Mouse (Mus musculus) 416B (cell line): Measurements from ENCODE around the gene L2hgdh.

Source experiments
- DNase-seq: peaks from one replicate; pipeline ENCODE4 v3.0.0; 2011; ENCODE audit warnings: low read depth

L2hgdh gene

DNA sequence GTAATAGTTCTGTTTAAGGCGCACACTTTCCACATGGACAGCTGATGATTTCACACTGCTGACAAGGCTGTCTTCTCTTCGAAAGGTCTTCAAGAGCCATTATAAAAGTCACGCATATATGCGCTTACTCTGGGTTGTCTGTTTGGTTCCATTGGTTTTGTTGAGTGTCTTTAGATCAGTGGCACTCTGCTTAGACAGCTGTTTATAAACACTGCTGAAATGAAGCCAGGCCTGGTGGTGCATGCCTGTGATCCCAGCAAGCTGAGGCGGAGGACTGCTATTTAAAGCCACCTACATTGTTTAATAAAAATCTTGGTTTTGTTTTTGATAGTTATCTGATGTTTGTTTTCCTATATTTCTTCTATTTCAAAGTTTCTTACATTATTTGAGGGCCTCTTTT is 58.0 kb downstream of the L2hgdh start:
- DNase-seq = no peak

- DNase-seq = no peak
Measured at GRCm38 (mm10) chr12:69661658-69662057, 63.0 kb downstream of the L2hgdh start.

DNA sequence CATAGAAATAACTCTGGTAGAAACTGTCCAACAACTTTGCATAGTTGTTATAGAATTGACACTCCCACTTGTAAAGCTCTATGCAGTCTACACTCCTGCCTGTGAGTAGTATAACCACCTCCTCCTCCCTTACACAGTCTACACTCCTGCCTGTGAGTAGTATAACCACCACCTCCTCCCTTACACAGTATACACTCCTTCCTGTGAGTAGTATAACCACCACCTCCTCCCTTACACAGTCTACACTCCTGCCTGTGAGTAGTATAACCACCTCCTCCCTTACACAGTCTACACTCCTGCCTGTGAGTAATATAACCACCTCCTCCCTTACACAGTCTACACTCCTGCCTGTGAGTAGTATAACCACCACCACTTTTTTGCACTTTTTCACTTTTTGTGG is 70.7 kb downstream of the L2hgdh start:
- DNase-seq = peak; percentile 55

GRCm38 (mm10) chr12:69649511-69649910 is 75.2 kb downstream of the L2hgdh start:
- peak; percentile 40 for DNase-seq

DNA sequence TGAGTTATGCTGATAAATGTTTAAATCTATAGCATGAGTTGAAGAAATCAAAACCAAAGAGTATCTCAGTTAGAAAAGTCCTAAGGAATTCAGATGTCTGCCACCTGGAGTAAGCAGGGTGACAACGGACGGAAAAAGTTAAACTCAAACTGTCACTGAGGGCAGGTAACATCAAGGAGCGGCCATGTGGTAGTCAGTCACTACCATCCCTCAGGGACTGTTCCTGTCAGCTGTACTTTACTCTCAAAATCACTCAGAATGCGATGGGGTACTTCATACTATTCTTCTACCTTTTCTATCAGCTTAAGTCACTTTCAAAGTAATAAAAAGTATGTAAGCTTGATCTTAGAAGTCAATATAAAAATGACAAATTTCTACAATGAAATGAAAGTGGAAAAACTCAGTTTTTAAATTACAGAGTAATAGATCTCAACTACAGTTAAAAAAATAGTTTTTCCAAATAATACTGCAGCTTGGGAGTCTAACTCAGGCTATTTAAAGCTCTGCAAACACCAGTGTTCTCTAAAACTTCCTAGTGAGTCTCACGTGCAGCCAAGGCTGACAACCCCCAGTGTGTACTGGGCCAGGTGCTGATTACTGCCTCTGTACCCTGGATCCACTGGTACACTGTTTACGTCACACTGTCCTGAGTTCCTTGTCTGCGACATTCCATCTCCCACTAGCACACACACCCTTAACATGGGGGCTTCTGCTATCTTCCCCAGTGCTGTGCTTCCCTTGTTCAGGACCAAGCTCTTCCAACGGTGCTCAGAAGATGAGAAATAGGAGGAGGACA is 78.7 kb downstream of the L2hgdh start:
- no peak for DNase-seq

DNA sequence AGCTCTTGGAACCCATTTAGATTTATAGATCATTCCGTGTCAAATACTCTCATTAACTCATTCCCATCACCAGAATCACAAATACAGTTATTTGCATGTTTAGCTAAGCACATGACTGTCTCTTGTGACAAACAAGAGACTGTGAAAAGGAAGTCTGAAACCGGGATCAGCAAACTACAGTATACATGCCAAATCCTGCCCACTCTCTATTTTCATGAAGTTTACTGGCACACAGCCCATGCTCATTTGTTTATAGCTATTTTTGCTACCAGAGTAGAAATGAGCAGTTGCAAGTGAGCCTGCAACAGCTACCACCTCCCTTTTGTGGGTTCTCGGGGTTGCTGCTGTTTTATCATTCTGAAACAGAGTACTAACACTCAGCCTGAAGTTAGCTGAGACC is 79.8 kb downstream of the L2hgdh start:
- DNase-seq = no peak

- DNase-seq = no peak
Measured at GRCm38 (mm10) chr12:69642877-69643276, 81.8 kb downstream of the L2hgdh start.
